Mouse (Mus musculus) layer of hippocampus, adult 11-12 months (tissue): Measurements from ENCODE around the gene Plch1.

Experiments
- DNase-seq: peaks from one replicate; pipeline ENCODE4 v3.0.0; 2022; ENCODE audit warnings: low spot score

Gene Plch1

GRCm38 (mm10) chr3:63852828-63853227, 46.4 kb downstream of the Plch1 start:
- DNase-seq: no peak

- DNase-seq: no peak
Measured at GRCm38 (mm10) chr3:63851125-63851698, 48.1 kb downstream of the Plch1 start.

GRCm38 (mm10) chr3:63849765-63850346, 49.4 kb downstream of the Plch1 start:
- no peak for DNase-seq

GRCm38 (mm10) chr3:63844141-63844540, 55.1 kb downstream of the Plch1 start:
- DNase-seq: no peak

GRCm38 (mm10) chr3:63842436-63842835, 56.8 kb downstream of the Plch1 start:
- DNase-seq: no peak

GRCm38 (mm10) chr3:63837750-63838149, 61.5 kb downstream of the Plch1 start:
- no peak for DNase-seq

GRCm38 (mm10) chr3:63836937-63837632, 62.2 kb downstream of the Plch1 start:
- no peak for DNase-seq

- DNase-seq: no peak
Measured at GRCm38 (mm10) chr3:63835816-63836215, 63.5 kb downstream of the Plch1 start.

GRCm38 (mm10) chr3:63823874-63824400, 75.3 kb downstream of the Plch1 start:
- no peak for DNase-seq

- no peak for DNase-seq
Measured at GRCm38 (mm10) chr3:63822631-63823030, 76.6 kb downstream of the Plch1 start.

- no peak for DNase-seq
Measured at GRCm38 (mm10) chr3:63815131-63815530, 84.1 kb downstream of the Plch1 start.

- DNase-seq: no peak
Measured at GRCm38 (mm10) chr3:63814203-63814602, 85.1 kb downstream of the Plch1 start.

- DNase-seq: no peak
Measured at GRCm38 (mm10) chr3:63806906-63807305, 92.4 kb downstream of the Plch1 start.

- no peak for DNase-seq
Measured at GRCm38 (mm10) chr3:63805496-63805895, 93.8 kb downstream of the Plch1 start.

- DNase-seq: no peak
Measured at GRCm38 (mm10) chr3:63800685-63801084, 98.6 kb downstream of the Plch1 start.

GRCm38 (mm10) chr3:63786805-63787365, 112.4 kb downstream of the Plch1 start:
- no peak for DNase-seq

- no peak for DNase-seq
Measured at GRCm38 (mm10) chr3:63772617-63773305, 126.5 kb downstream of the Plch1 start.

- DNase-seq: no peak
Measured at GRCm38 (mm10) chr3:63760821-63761220, 138.5 kb downstream of the Plch1 start.

- no peak for DNase-seq
Measured at GRCm38 (mm10) chr3:63740073-63740472, 159.2 kb downstream of the Plch1 start.

- no peak for DNase-seq
Measured at GRCm38 (mm10) chr3:63728325-63728724, 170.9 kb downstream of the Plch1 start.

- no peak for DNase-seq
Measured at GRCm38 (mm10) chr3:63726667-63727342, 172.5 kb downstream of the Plch1 start.

- DNase-seq: no peak
Measured at GRCm38 (mm10) chr3:63693694-63694093, 205.6 kb downstream of the Plch1 start.
